Mouse (Mus musculus) forebrain, embryonic 15.5 days (tissue): ENCODE measurements around the gene Calcb. TPM values are rescaled to one million over a fixed set of nuclear protein-coding genes. Genes with fewer than 3 reads are reported as not detected.

Source experiments
- ATAC-seq: fragments of 200-750 bp; cut with Nextera tagmentation; replicated peaks from 2 replicates; pipeline ENCODE4 v1.8.0; 2017; ENCODE audit warnings: mild to moderate bottlenecking, moderate TSS enrichment, moderate library complexity
- H3K27ac ChIP-seq: fragments of 300-500 bp; sonication (generic); replicated peaks from 2 replicates; pipeline ENCODE4 v1.5.1; 2015; ENCODE audit warnings: mild to moderate bottlenecking, inconsistent platforms
- H3K27me3 ChIP-seq: fragments of 300-500 bp; sonication (generic); 2 replicates; pipeline ENCODE4 v1.6.1; 2015; ENCODE audit warnings: inconsistent platforms
- H3K36me3 ChIP-seq: fragments of 300-500 bp; sonication (generic); 2 replicates; pipeline ENCODE4 v1.6.1; 2015; ENCODE audit warnings: mild to moderate bottlenecking, inconsistent platforms
- H3K4me1 ChIP-seq: fragments of 300-500 bp; sonication (generic); 2 replicates; pipeline ENCODE4 v1.6.1; 2015; ENCODE audit warnings: inconsistent platforms
- H3K4me2 ChIP-seq: fragments of 300-500 bp; sonication (generic); replicated peaks from 2 replicates; pipeline ENCODE4 v1.6.1; 2015; ENCODE audit warnings: mild to moderate bottlenecking, inconsistent platforms
- H3K4me3 ChIP-seq: fragments of 300-500 bp; sonication (generic); 2 replicates; pipeline ENCODE4 v1.5.1; 2015; ENCODE audit warnings: mild to moderate bottlenecking, inconsistent platforms
- H3K9ac ChIP-seq: fragments of 300-500 bp; sonication (generic); replicated peaks from 2 replicates; pipeline ENCODE4 v1.6.1; 2015; ENCODE audit warnings: mild to moderate bottlenecking, inconsistent platforms
- H3K9me3 ChIP-seq: fragments of 300-500 bp; sonication (generic); 2 replicates; pipeline ENCODE4 v1.6.1; 2016; ENCODE audit warnings: inconsistent platforms
- WGBS: fragments of 180-500 bp; shearing (Covaris S2); methylation state at CpG from one replicate; pipeline ENCODE4 v1.1.7; 2015; ENCODE audit warnings: mixed read lengths; 5-methylcytosine and 5-hydroxymethylcytosine counted together
- polyA plus RNA-seq: library from polyadenylated mRNA; unstranded; fragments of >200 nt; fragmentation: Nextera tagmentation; extraction: Ambion mirVana; gene quantifications from 2 replicates; pipeline ENCODE4 v1.2.1, GENCODE M21; 2015

Calcb gene
- polyA plus RNA-seq, 1 experiment from 2014 or later = not detected

GRCm38 (mm10) chr7:114736256-114736655, 17.8 kb downstream of the Calcb start:
- no peak for ATAC-seq
- Histone ChIP-seq H3K27ac (no peak overlapping the region), H3K27me3 (no peaks in the 10 kb centered on the region), H3K9ac (no peak overlapping the region), H3K4me1 (no peaks in the 10 kb centered on the region), H3K9me3 (no peaks in the 10 kb centered on the region), H3K36me3 (no peaks in the 10 kb centered on the region), H3K4me2 (no peak overlapping the region), H3K4me3 (no peak overlapping the region)
- 41% methylated on average over 5 of the region's 5 CpGs for WGBS

- Histone ChIP-seq H3K4me1 (no peaks in the 10 kb centered on the region), H3K9ac (no peak overlapping the region), H3K27ac (no peak overlapping the region), H3K27me3 (no peaks in the 10 kb centered on the region), H3K36me3 (no peaks in the 10 kb centered on the region), H3K9me3 (no peaks in the 10 kb centered on the region), H3K4me3 (no peak overlapping the region), H3K4me2 (no peak overlapping the region)
- no peak for ATAC-seq
Observed at GRCm38 (mm10) chr7:114738166-114738565, 19.7 kb downstream of the Calcb start.

DNA sequence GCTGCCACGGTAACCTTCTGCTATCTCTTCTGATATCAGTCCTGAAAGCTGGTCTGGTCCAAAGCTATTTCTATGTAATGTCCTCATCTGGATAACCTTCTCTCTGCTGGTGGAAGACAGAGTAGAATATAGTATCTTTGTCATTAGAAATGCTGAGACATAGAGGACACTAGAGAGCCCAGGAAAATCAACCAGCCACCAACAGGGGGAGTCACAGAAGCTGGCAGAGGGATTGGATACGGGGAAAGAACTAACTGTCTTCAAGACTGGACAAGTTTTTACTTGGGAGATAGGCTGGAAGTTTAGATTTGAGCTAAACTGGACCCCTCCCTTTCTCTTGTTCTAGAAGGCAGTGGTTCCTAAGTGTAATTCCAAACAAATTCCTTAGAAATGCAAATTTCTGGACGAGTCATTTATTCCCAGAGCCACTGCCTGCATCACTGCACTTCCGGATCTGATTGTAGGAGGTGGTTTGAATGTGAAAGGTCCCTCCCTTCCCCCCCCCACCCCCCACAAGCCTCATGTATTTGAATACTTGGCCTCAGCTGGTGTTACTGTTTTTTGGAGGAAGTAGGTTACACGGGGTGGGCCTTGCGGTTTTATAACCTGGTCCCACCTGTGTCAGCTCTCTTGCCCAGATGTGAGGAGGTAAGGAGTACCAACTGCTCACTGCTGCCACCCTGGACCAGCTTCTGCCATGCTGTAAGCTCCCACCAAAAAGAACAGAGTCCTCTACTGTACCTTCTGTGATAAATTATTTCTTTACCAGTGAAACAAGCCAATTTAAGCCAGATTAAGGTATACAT, 22.1 kb downstream of the Calcb start:
- H3K27ac ChIP-seq = no peak overlapping the region
- H3K4me2 ChIP-seq = no peak overlapping the region
- H3K36me3 ChIP-seq = no peaks in the 10 kb centered on the region
- WGBS = 41% methylated on average over 6 of the region's 6 CpGs
- no peak for ATAC-seq
- no peaks in the 10 kb centered on the region for H3K27me3 ChIP-seq
- H3K4me3 ChIP-seq = no peak overlapping the region
- no peaks in the 10 kb centered on the region for H3K9me3 ChIP-seq
- no peak overlapping the region for H3K9ac ChIP-seq
- peaks cover 4% of the 10 kb centered on the region for H3K4me1 ChIP-seq

- Histone ChIP-seq H3K27ac (no peak within 1 kb of the TSS), H3K4me2 (no peak within 1 kb of the TSS), H3K9ac (no peak within 1 kb of the TSS), H3K4me3 (no peak within 1 kb of the TSS), H3K36me3 (no peaks in the 10 kb centered on the region), H3K9me3 (no peaks in the 10 kb centered on the region), H3K4me1 (peaks cover 9% of the 10 kb centered on the region), H3K27me3 (0 out of 2 replicates have a peak, but pooled peaks cover 6% of the 10 kb centered on the region)
- 76% methylated on average over 5 of the region's 5 CpGs for WGBS
- ATAC-seq = no peak
Observed at GRCm38 (mm10) chr7:114743022-114743780, 24.8 kb downstream of the Calcb start, which contains the start of gene Insc. Gene Insc (plus strand): TSS chr7:114743694.

DNA sequence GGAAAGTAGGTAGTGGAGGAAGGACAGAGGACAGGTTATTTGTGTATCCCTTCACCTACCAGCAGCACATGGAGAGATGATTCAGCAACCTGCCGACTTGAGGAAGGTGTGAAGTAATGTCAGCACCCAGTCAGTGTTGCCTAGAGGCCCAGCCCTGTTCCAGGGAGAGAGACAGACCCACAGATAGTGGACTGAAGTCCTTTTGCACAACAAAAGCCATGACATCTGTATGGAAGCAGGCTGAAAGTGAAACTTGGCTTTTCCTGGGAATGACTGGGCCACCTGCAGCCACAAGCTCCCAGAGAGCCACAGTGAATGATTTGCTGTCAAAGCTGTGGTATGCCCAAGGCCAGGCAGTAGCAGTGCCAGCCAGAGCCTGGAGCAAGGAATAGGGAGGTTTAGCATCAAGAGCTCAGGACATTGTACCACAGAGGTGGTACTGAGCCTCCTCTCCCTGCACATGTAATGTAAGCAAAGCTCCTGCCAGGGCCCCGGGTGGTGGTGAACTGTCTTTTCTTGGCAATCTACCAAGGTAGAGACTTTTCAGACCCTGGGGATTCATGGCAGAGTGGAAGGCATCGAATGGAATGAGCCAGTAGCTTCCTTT, 26.3 kb downstream of the Calcb start:
- H3K27me3 ChIP-seq = 0 out of 2 replicates have a peak, but pooled peaks cover 6% of the 10 kb centered on the region
- ATAC-seq = no peak
- H3K9me3 ChIP-seq = no peaks in the 10 kb centered on the region
- no peak overlapping the region for H3K27ac ChIP-seq
- 62% methylated on average over 3 of the region's 3 CpGs for WGBS
- no peaks in the 10 kb centered on the region for H3K36me3 ChIP-seq
- no peak overlapping the region for H3K4me2 ChIP-seq
- no peak overlapping the region for H3K4me3 ChIP-seq
- peaks cover 9% of the 10 kb centered on the region for H3K4me1 ChIP-seq
- no peak overlapping the region for H3K9ac ChIP-seq

DNA sequence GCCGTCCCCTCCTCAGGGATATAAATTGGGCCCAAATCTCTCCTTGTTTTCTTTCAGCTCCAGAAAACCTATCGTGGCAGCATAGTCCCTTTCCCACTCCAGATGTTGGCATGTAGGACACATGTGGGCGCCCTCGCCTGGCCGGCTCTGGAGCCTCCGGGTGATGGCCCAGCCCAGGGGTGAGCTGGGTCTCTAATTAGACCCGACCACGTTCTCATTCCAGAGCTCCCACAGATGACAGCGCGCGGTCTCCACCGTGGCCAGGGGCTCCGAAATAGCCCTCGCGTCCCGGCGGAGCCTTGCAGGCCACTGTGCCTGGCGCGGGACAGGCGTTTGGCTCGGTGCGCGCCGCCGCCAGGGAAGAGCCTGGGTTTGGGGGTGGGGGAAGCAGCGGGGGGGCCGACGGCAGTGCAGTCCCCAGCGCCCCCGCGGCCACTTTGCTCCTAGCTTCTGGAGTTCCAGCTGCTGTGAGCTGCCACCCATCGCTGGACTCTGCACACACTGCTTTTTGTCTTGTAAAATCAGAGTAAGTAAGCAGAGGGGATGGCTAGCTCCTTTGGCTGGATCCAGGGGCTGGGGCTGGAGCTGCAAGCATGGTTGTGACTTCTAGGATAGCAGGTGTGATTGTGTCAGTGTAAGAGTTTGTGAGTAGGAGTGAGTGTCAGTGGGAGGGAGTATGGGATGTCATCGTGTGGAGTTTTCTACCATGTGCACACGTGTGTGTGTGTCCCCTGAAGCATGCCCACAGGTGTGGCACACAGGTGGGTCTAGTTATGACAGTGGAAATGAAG, 27.2 kb downstream of the Calcb start:
- H3K36me3 ChIP-seq = no peaks in the 10 kb centered on the region
- H3K4me1 ChIP-seq = peaks cover 9% of the 10 kb centered on the region
- H3K27ac ChIP-seq = no peak overlapping the region
- H3K9me3 ChIP-seq = no peaks in the 10 kb centered on the region
- H3K4me3 ChIP-seq = peak overlapping the region; percentile 36
- H3K27me3 ChIP-seq = 0 out of 2 replicates have a peak, but pooled peaks cover 6% of the 10 kb centered on the region
- peak overlapping the region; percentile 45 for H3K9ac ChIP-seq
- ATAC-seq = peak; percentile 67; the same call in 1 of the 2 replicates
- 5% methylated on average over 34 of the region's 34 CpGs for WGBS
- H3K4me2 ChIP-seq = peak overlapping the region; percentile 63

DNA sequence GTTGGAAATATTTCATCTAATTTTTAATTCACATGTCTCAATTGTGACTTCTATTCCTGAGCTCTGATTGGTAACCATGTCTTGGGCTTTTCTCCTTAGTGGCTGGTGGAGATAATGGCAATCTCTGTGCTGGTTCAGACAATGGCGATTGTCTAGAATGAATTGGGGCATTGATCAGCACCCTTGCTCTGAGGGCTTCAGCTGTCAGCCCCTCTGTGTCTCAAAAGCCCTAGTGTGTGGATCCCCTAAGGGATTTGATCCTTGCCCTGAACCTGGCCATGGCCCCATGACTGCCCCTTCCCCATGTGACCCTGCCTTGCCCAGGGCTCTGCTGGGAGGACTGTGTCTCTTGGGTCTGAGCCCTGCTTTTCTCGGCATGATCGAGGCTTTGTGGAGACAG, 29.2 kb downstream of the Calcb start:
- H3K4me2 ChIP-seq = no peak overlapping the region
- H3K36me3 ChIP-seq = no peaks in the 10 kb centered on the region
- ATAC-seq = no peak
- H3K9me3 ChIP-seq = no peaks in the 10 kb centered on the region
- H3K27ac ChIP-seq = no peak overlapping the region
- H3K9ac ChIP-seq = no peak overlapping the region
- H3K4me3 ChIP-seq = no peak overlapping the region
- H3K4me1 ChIP-seq = peaks cover 9% of the 10 kb centered on the region
- H3K27me3 ChIP-seq = 0 out of 2 replicates have a peak, but pooled peaks cover 6% of the 10 kb centered on the region
- WGBS = 63% methylated on average over 3 of the region's 3 CpGs

GRCm38 (mm10) chr7:114748239-114748638, 29.8 kb downstream of the Calcb start:
- Histone ChIP-seq H3K27me3 (0 out of 2 replicates have a peak, but pooled peaks cover 6% of the 10 kb centered on the region), H3K36me3 (no peaks in the 10 kb centered on the region), H3K4me3 (no peak overlapping the region), H3K9me3 (no peaks in the 10 kb centered on the region), H3K4me2 (no peak overlapping the region), H3K27ac (no peak overlapping the region), H3K4me1 (peaks cover 9% of the 10 kb centered on the region), H3K9ac (no peak overlapping the region)
- ATAC-seq = no peak
- 65% methylated on average over 4 of the region's 4 CpGs for WGBS

GRCm38 (mm10) chr7:114753471-114753870, 35.0 kb downstream of the Calcb start:
- no peak overlapping the region for H3K27ac ChIP-seq
- H3K4me1 ChIP-seq = 0 out of 2 replicates have a peak, but pooled peaks cover 4% of the 10 kb centered on the region
- no peak overlapping the region for H3K4me2 ChIP-seq
- WGBS = 64% methylated on average over 2 of the region's 2 CpGs
- H3K9ac ChIP-seq = no peak overlapping the region
- no peak overlapping the region for H3K4me3 ChIP-seq
- no peak for ATAC-seq
- no peaks in the 10 kb centered on the region for H3K27me3 ChIP-seq
- H3K9me3 ChIP-seq = no peaks in the 10 kb centered on the region
- no peaks in the 10 kb centered on the region for H3K36me3 ChIP-seq

GRCm38 (mm10) chr7:114754196-114754595, 35.8 kb downstream of the Calcb start:
- Histone ChIP-seq H3K4me3 (no peak overlapping the region), H3K27ac (no peak overlapping the region), H3K9me3 (no peaks in the 10 kb centered on the region), H3K4me2 (no peak overlapping the region), H3K27me3 (no peaks in the 10 kb centered on the region), H3K4me1 (0 out of 2 replicates have a peak, but pooled peaks cover 4% of the 10 kb centered on the region), H3K36me3 (no peaks in the 10 kb centered on the region), H3K9ac (no peak overlapping the region)
- 12% methylated on average over 1 of the region's 1 CpGs for WGBS
- no peak for ATAC-seq

DNA sequence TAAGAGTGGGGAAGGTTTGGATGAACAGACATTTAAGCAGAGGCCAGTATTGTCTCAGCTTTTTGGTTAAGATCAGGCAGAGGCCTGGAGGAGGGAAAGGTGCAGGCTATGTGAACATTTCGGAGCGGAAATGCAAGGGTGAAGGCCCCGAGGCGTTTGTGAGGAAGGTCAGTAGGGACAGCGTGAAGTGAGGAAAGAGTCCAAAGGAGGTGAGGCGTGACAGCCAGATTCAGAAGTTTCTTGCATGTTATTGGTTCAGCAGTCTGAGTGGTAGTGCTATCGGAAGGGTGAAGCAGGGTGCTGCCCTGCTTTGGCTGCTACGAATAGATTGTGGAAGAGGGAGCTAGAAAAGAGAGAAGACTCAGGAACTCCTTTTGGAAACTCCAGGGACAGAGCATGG, 36.2 kb downstream of the Calcb start:
- no peak overlapping the region for H3K4me2 ChIP-seq
- 0 out of 2 replicates have a peak, but pooled peaks cover 4% of the 10 kb centered on the region for H3K4me1 ChIP-seq
- H3K27ac ChIP-seq = no peak overlapping the region
- no peak overlapping the region for H3K9ac ChIP-seq
- no peak overlapping the region for H3K4me3 ChIP-seq
- ATAC-seq = no peak
- H3K36me3 ChIP-seq = no peaks in the 10 kb centered on the region
- no peaks in the 10 kb centered on the region for H3K9me3 ChIP-seq
- 90% methylated on average over 8 of the region's 8 CpGs for WGBS
- H3K27me3 ChIP-seq = no peaks in the 10 kb centered on the region
